Mouse (Mus musculus) limb, embryonic 11.5 days (tissue): ENCODE data around the gene Uqcr11. TPM values are rescaled to one million over a fixed set of nuclear protein-coding genes. Genes with fewer than 3 reads are reported as not detected.

Experiments used
- ATAC-seq: fragments of 200-750 bp; cut with Nextera tagmentation; 2 replicates; pipeline ENCODE4 v1.8.0; 2017; ENCODE audit warnings: low read depth; ENCODE audit not compliant: insufficient number of reproducible peaks, low FRiP score, low TSS enrichment
- DNase-seq: peaks from one replicate; pipeline ENCODE4 v3.0.0-alpha.2; 2015; ENCODE audit warnings: low spot score
- H3K27ac ChIP-seq: fragments of 300-500 bp; sonication (generic); replicated peaks from 2 replicates; pipeline ENCODE4 v1.5.1; 2014; ENCODE audit warnings: low read depth, mild to moderate bottlenecking, low read length
- H3K27me3 ChIP-seq: fragments of 300-500 bp; sonication (generic); 2 replicates; pipeline ENCODE4 v1.6.1; 2014; ENCODE audit warnings: mild to moderate bottlenecking, low read length, mixed read lengths; ENCODE audit not compliant: control insufficient read depth, insufficient read depth
- H3K36me3 ChIP-seq: fragments of 300-500 bp; sonication (generic); 2 replicates; pipeline ENCODE4 v1.6.1; 2014; ENCODE audit warnings: mild to moderate bottlenecking, low read length, moderate library complexity, mixed read lengths; ENCODE audit not compliant: control insufficient read depth, insufficient read depth
- H3K4me1 ChIP-seq: fragments of 300-500 bp; sonication (generic); 2 replicates; pipeline ENCODE4 v1.6.1; 2014; ENCODE audit warnings: low read length, mixed read lengths; ENCODE audit not compliant: control insufficient read depth, insufficient read depth
- H3K4me2 ChIP-seq: fragments of 300-500 bp; sonication (generic); 2 replicates; pipeline ENCODE4 v1.6.1; 2014; ENCODE audit warnings: low read depth, mild to moderate bottlenecking, moderate library complexity; ENCODE audit not compliant: severe bottlenecking
- H3K4me3 ChIP-seq: fragments of 300-500 bp; sonication (generic); 2 replicates; pipeline ENCODE4 v1.5.1; 2014; ENCODE audit warnings: low read depth, low read length
- H3K9ac ChIP-seq: fragments of 300-500 bp; sonication (generic); 2 replicates; pipeline ENCODE4 v1.6.1; 2014; ENCODE audit warnings: mild to moderate bottlenecking, low read length
- H3K9me3 ChIP-seq: fragments of 300-500 bp; sonication (generic); 2 replicates; pipeline ENCODE4 v1.6.1; 2016; ENCODE audit warnings: low read length; ENCODE audit not compliant: control insufficient read depth
- WGBS: fragments of 180-500 bp; shearing (Covaris S2); extraction: QIAGEN DNeasy Blood & Tissue Kit; methylation state at CpG from one replicate; pipeline ENCODE4 v1.1.7; 2014; 5-methylcytosine and 5-hydroxymethylcytosine counted together
- polyA plus RNA-seq: library from polyadenylated mRNA; unstranded; fragments of >200 nt; fragmentation: Nextera tagmentation; extraction: Ambion mirVana; gene quantifications from 2 replicates; pipeline ENCODE4 v1.2.1, GENCODE M21; 2014

Gene Uqcr11
- polyA plus RNA-seq, 1 experiment from 2014 or later, result 533 TPM

DNA sequence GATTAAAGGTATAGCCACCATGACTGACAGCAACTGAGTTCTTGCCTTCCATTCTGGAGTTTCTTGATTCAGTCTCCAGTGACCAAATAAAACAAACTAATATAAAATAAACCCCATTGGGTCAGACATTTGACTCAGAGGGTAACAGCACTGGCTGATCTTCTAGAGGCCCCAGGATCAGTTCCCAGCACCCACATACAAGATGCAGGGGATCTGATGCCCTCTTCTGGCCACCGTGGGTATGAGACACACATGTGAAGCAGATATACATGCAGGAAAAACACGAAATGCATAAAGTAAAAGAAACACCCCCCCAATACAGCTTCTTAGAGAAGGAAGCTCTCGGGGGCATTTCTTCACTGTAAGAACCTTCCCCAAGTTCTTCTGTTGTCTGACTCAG, 18.4 kb upstream of the Uqcr11 start:
- H3K27ac ChIP-seq, result no peak overlapping the region
- H3K9ac ChIP-seq, result no peak overlapping the region
- ATAC-seq (no peak), DNase-seq (no peak)
- no peak overlapping the region for H3K4me2 ChIP-seq
- H3K9me3 ChIP-seq, result 0 out of 2 replicates have a peak, but pooled peaks cover 2% of the 10 kb centered on the region
- H3K36me3 ChIP-seq, result peaks cover 75% of the 10 kb centered on the region
- WGBS, result 87% methylated on average over 3 of the region's 3 CpGs
- no peaks in the 10 kb centered on the region for H3K27me3 ChIP-seq
- H3K4me3 ChIP-seq, result no peak overlapping the region
- no peaks in the 10 kb centered on the region for H3K4me1 ChIP-seq

DNA sequence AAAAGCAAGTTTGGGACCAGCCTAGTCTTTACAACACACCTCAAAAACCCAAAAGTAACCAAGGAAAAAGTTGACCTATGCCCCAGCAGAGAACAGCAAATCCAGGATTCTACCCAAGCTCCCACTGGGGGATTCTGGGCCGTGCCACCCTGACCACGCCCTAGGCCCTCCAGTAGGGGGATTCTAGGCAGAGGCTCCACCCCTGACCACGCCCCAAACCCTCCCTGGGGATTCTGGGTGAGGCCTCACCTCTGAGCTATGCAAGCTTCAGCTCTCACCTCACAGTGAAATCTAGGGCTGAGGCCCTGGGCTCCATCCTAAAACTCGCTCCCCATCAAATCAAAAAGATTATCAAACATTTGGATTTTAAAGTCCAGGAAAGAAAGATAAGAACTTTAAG, 16.9 kb upstream of the Uqcr11 start:
- WGBS, result 58% methylated on average over 4 of the region's 4 CpGs
- DNase-seq (peak; percentile 50), ATAC-seq (no peak)
- Histone ChIP-seq H3K27ac (no peak overlapping the region), H3K36me3 (peaks cover 77% of the 10 kb centered on the region), H3K9ac (no peak overlapping the region), H3K9me3 (0 out of 2 replicates have a peak, but pooled peaks cover 2% of the 10 kb centered on the region), H3K27me3 (no peaks in the 10 kb centered on the region), H3K4me3 (no peak overlapping the region), H3K4me2 (no peak overlapping the region), H3K4me1 (no peaks in the 10 kb centered on the region)

DNA sequence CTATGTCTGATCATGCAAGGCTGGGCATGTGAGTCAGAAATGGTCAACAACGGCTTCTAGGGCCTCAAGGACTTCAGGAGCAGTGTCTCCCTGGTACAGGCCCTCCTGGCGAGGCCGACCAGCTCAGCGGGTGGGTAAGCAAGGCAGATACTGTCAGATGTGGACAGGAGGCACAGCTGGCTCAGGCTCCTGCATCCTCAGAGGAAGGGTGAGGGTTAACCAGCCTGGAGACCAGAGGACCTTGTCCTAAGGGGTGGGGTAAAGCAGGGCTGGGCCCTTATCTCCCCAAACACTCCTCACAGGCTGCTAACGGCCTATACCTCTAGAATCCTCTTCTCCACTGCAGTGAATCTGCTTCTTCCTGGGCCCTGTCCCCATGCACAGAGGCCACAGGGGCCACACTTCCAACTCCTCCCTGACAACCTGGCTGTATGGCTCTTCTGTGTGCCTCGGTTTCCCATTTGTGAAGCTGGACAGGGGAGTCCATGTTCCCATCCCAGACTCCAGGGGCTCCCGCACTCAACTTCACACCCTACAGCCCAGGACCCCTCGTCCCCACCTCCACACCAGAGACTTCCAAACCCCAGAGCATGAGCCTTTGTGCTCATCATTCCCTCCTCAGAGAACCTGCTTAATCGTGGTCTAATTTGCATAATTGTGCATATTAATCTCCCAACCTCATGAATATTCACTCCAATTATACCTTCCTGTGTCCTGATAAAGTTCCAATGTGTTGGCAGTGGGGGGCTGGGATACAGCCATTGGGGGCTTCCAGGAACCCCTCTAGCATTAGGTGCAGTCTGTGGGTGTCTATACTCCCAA, 15.2 kb upstream of the Uqcr11 start:
- Histone ChIP-seq H3K4me1 (no peaks in the 10 kb centered on the region), H3K4me2 (no peak overlapping the region), H3K36me3 (peaks cover 76% of the 10 kb centered on the region), H3K4me3 (no peak overlapping the region), H3K9me3 (0 out of 2 replicates have a peak, but pooled peaks cover 2% of the 10 kb centered on the region), H3K27me3 (no peaks in the 10 kb centered on the region), H3K9ac (no peak overlapping the region), H3K27ac (no peak overlapping the region)
- ATAC-seq (no peak), DNase-seq (no peak)
- WGBS, result 91% methylated on average over 9 of the region's 9 CpGs

DNA sequence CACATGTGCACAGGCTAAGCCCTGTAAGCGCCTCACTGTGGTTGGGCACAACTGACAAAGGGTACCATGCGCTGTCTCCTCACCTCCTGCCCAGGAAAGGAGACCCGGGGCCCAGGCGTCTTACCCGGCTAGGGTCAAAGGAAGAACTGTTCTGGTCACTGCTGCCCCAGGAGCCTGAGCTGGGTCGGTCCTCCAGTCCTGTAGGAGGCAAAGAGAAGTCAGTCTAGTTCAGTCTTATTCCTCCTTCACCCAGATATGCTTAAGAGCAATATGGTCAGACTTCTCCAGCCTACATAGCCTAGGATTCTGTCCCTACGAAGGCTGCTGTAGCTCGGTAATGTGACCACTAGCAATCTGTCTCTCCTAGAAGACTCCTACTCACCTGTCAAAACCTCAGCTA, 14.6 kb upstream of the Uqcr11 start:
- Histone ChIP-seq H3K4me3 (no peak overlapping the region), H3K4me1 (no peaks in the 10 kb centered on the region), H3K27ac (no peak overlapping the region), H3K9me3 (no peaks in the 10 kb centered on the region), H3K4me2 (no peak overlapping the region), H3K9ac (no peak overlapping the region), H3K36me3 (peaks cover 76% of the 10 kb centered on the region), H3K27me3 (no peaks in the 10 kb centered on the region)
- ATAC-seq (no peak), DNase-seq (no peak)
- 95% methylated on average over 8 of the region's 8 CpGs for WGBS

DNA sequence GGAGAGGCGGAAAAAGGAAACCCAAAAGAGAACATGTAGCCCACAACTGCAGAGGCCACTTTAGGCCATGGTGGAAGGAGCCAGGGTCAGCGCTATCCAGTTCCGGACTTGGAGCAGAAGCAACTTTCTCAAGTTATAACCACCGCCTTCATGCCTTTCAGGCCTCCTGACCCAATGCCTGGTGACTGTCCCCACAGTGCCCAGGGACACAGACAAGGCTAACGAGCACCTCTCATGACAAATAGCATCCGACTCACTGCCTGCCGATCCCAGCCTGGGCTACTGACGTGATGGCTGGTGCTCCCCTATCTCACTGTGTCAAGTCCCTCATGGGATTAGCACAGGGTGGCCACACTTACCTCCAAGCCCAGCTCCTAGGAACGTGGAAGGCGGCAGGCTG, 14.1 kb upstream of the Uqcr11 start:
- Histone ChIP-seq H3K27ac (no peak overlapping the region), H3K27me3 (no peaks in the 10 kb centered on the region), H3K4me1 (no peaks in the 10 kb centered on the region), H3K4me2 (no peak overlapping the region), H3K4me3 (no peak overlapping the region), H3K36me3 (peaks cover 76% of the 10 kb centered on the region), H3K9me3 (no peaks in the 10 kb centered on the region), H3K9ac (no peak overlapping the region)
- DNase-seq (no peak), ATAC-seq (no peak)
- 91% methylated on average over 10 of the region's 10 CpGs for WGBS

DNA sequence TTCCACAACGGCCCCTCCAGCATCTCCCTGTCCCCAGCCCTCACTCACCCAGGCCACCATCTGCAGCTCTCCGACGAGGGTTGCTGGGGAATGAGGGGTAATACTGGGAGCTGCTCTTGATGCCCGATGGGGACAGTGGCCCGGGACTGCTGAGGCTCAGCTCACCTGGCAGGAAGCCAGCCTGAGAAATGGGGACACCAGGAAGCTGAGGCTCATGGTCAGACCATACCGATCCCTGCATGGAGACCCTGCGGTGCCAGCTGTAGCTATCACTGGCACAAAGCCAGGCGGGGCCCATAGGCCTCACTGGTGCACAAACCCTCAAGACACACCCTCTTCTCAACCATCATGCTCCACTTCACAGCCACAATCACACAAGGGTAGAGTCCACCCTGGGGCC, 12.8 kb upstream of the Uqcr11 start:
- H3K27ac ChIP-seq, result no peak overlapping the region
- WGBS, result 91% methylated on average over 8 of the region's 8 CpGs
- DNase-seq, result no peak
- H3K4me2 ChIP-seq, result no peak overlapping the region
- no peak overlapping the region for H3K9ac ChIP-seq
- no peaks in the 10 kb centered on the region for H3K4me1 ChIP-seq
- H3K27me3 ChIP-seq, result no peaks in the 10 kb centered on the region
- no peak overlapping the region for H3K4me3 ChIP-seq
- no peak for ATAC-seq
- H3K9me3 ChIP-seq, result no peaks in the 10 kb centered on the region
- peaks cover 75% of the 10 kb centered on the region for H3K36me3 ChIP-seq

DNA sequence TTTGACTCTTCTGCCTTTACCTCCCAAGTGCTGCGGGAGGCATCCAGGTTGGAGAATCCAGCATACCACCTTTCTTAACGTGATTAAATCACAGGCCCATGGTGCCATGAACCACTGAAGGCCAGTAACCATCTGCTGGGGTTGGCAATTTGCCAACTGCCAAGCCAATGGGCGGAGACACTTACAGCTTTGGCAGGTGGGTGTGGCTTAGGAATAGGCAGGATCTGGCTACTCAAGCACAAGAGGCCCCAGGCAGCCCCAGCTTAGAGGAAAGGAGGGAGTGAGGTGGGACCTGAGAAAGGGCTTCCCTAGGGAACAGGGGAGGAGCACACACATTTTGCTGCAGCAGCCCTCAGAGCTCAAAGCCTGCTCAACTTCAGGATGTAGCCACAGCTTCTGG, 11.7 kb upstream of the Uqcr11 start:
- WGBS, result 83% methylated on average over 3 of the region's 3 CpGs
- Histone ChIP-seq H3K27me3 (no peaks in the 10 kb centered on the region), H3K4me2 (no peak overlapping the region), H3K4me1 (no peaks in the 10 kb centered on the region), H3K36me3 (peaks cover 79% of the 10 kb centered on the region), H3K4me3 (no peak overlapping the region), H3K27ac (no peak overlapping the region), H3K9me3 (no peaks in the 10 kb centered on the region), H3K9ac (no peak overlapping the region)
- DNase-seq (no peak), ATAC-seq (no peak)

DNA sequence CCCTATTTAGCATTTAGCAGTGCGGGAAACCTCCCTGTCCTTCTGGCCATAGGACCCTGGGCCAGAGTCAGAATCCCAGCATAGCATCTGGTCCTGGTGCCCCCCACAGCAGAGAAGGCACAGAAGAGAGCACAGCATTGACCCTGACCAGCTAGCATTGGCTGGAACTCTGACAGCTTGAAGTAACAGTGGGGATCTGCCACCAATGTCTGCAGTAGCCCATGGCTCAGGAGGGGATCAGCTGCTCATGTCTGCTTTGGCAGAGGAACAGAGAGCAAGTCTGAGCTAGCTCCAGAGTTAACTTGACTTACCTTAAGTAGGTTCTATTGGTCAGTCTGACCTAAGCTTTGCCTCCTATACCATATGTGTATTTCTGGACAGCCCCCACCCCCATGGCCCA, 11.2 kb upstream of the Uqcr11 start:
- Histone ChIP-seq H3K4me2 (no peak overlapping the region), H3K9me3 (no peaks in the 10 kb centered on the region), H3K4me3 (no peak overlapping the region), H3K9ac (no peak overlapping the region), H3K27ac (no peak overlapping the region), H3K36me3 (peaks cover 84% of the 10 kb centered on the region), H3K27me3 (no peaks in the 10 kb centered on the region), H3K4me1 (no peaks in the 10 kb centered on the region)
- WGBS, result 100% methylated on average over 1 of the region's 1 CpGs
- ATAC-seq, result no peak
- DNase-seq, result no peak

DNA sequence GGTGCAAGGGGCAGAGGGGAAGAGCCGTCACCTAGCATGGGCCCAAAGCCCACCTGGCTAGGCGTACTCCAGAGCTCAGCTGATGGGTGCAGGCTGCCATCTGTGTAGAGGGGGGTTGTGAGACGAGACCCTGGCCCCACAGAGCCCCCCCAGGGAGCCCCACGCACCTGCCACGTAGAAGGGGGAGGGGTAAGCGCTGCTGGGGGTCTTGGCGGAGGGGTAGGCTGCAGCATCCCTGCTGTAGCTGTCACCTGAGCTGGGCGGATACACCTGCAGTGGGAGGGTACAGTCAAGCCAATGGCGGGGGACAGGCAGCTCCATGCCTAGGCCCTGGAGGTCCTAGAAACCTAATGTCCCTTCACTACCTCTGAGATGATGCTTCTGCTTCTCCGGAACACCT, 10.7 kb upstream of the Uqcr11 start:
- Histone ChIP-seq H3K27ac (no peak overlapping the region), H3K9me3 (no peaks in the 10 kb centered on the region), H3K27me3 (no peaks in the 10 kb centered on the region), H3K4me2 (no peak overlapping the region), H3K4me1 (no peaks in the 10 kb centered on the region), H3K9ac (no peak overlapping the region), H3K4me3 (no peak overlapping the region), H3K36me3 (peaks cover 87% of the 10 kb centered on the region)
- ATAC-seq (no peak), DNase-seq (no peak)
- WGBS, result 96% methylated on average over 10 of the region's 10 CpGs
